Mouse (Mus musculus) hindbrain, embryonic 10.5 days (tissue): Measurements from ENCODE around the gene Neurl4. TPM values are rescaled to one million over a fixed set of nuclear protein-coding genes. Genes with fewer than 3 reads are reported as not detected.
"Not testable (repeated sequence)": the region's sequence is repeated elsewhere in the genome, so short reads cannot be mapped to it uniquely, and the experiment has no call there.

Source experiments
- DNase-seq: peaks from one replicate; pipeline ENCODE4 v3.0.0-alpha.2; 2017; ENCODE audit warnings: low spot score
- H3K27ac ChIP-seq: fragments of 300-500 bp; sonication (generic); 2 replicates; pipeline ENCODE4 v1.5.1; 2016; ENCODE audit warnings: mild to moderate bottlenecking, moderate library complexity
- H3K27me3 ChIP-seq: fragments of 300-500 bp; sonication (generic); 2 replicates; pipeline ENCODE4 v1.6.1; 2016; ENCODE audit warnings: mild to moderate bottlenecking; ENCODE audit not compliant: poor library complexity, insufficient read depth, severe bottlenecking
- H3K36me3 ChIP-seq: fragments of 300-500 bp; sonication (generic); 2 replicates; pipeline ENCODE4 v1.6.1; 2016; ENCODE audit warnings: mild to moderate bottlenecking, moderate library complexity
- H3K4me1 ChIP-seq: fragments of 300-500 bp; sonication (generic); replicated peaks from 2 replicates; pipeline ENCODE4 v1.6.1; 2016; ENCODE audit warnings: mild to moderate bottlenecking
- H3K4me3 ChIP-seq: fragments of 300-500 bp; sonication (generic); 2 replicates; pipeline ENCODE4 v1.5.1; 2016; ENCODE audit warnings: mild to moderate bottlenecking, moderate library complexity
- H3K9me3 ChIP-seq: fragments of 300-500 bp; sonication (generic); 2 replicates; pipeline ENCODE4 v1.6.1; 2016; ENCODE audit warnings: mild to moderate bottlenecking, moderate library complexity
- WGBS: fragments of 180-500 bp; shearing (Covaris S2); methylation state at CpG from one replicate; pipeline ENCODE4 v1.1.7; 2016; 5-methylcytosine and 5-hydroxymethylcytosine counted together
- polyA plus RNA-seq: library from polyadenylated mRNA; unstranded; fragments of >200 nt; fragmentation: Nextera tagmentation; extraction: Ambion mirVana; gene quantifications from 2 replicates; pipeline ENCODE4 v1.2.1, GENCODE M21; 2016

Gene Neurl4
- 12.5 and 13.4 TPM in 2 replicates for polyA plus RNA-seq

- H3K9me3 ChIP-seq = no peaks in the 10 kb centered on the region
- H3K4me3 ChIP-seq = peak within 1 kb of the TSS; percentile 98
- H3K36me3 ChIP-seq = peaks cover 29% of the 10 kb centered on the region
- DNase-seq = peak; percentile 92
- under 1% methylated on average over 38 of the region's 38 CpGs for WGBS
- H3K27me3 ChIP-seq = no peaks in the 10 kb centered on the region
- H3K27ac ChIP-seq = peak within 1 kb of the TSS; percentile 99
- H3K4me1 ChIP-seq = peaks cover 50% of the 10 kb centered on the region
Observed at GRCm38 (mm10) chr11:69900471-69901405, at the start of gene Neurl4, which contains the start of gene 2810408A11Rik. Gene Neurl4 (plus strand): TSS chr11:69901072. Gene 2810408A11Rik (minus strand): TSS chr11:69900987.

GRCm38 (mm10) chr11:69853994-69854393, 46.9 kb upstream of the Neurl4 start:
- H3K4me3 ChIP-seq = no peak overlapping the region
- peaks cover 36% of the 10 kb centered on the region for H3K4me1 ChIP-seq
- peaks cover 35% of the 10 kb centered on the region for H3K36me3 ChIP-seq
- peak overlapping the region; percentile 71; the same call in 1 of the 2 replicates for H3K27ac ChIP-seq
- WGBS = 81% methylated on average over 7 of the region's 7 CpGs
- no peak for DNase-seq
- H3K27me3 ChIP-seq = peaks cover 28% of the 10 kb centered on the region
- H3K9me3 ChIP-seq = no peaks in the 10 kb centered on the region

- peaks cover 28% of the 10 kb centered on the region for H3K36me3 ChIP-seq
- 90% methylated on average over 10 of the region's 10 CpGs for WGBS
- H3K27ac ChIP-seq = no peak overlapping the region
- no peak for DNase-seq
- H3K27me3 ChIP-seq = peaks cover 35% of the 10 kb centered on the region
- H3K4me3 ChIP-seq = no peak overlapping the region
- no peaks in the 10 kb centered on the region for H3K9me3 ChIP-seq
- peaks cover 36% of the 10 kb centered on the region for H3K4me1 ChIP-seq
Observed at GRCm38 (mm10) chr11:69854680-69855079, 46.2 kb upstream of the Neurl4 start.

GRCm38 (mm10) chr11:69855347-69855746, 45.5 kb upstream of the Neurl4 start:
- Histone ChIP-seq H3K9me3 (no peaks in the 10 kb centered on the region), H3K27ac (peak overlapping the region; percentile 41; the same call in 1 of the 2 replicates)

GRCm38 (mm10) chr11:69858113-69858998, 42.5 kb upstream of the Neurl4 start, which contains the start of gene Tnk1:
Gene Tnk1 (minus strand): TSS chr11:69858730.
- H3K4me3 ChIP-seq = peak within 1 kb of the TSS; percentile 36
- peaks cover 25% of the 10 kb centered on the region for H3K4me1 ChIP-seq
- WGBS = 20% methylated on average over 30 of the region's 30 CpGs
- peaks cover 38% of the 10 kb centered on the region for H3K27me3 ChIP-seq
- H3K27ac ChIP-seq = 0 out of 2 replicates have a peak within 1 kb of the TSS, but pooled peaks have one; percentile 29
- H3K36me3 ChIP-seq = no peaks in the 10 kb centered on the region
- no peaks in the 10 kb centered on the region for H3K9me3 ChIP-seq
- no peak for DNase-seq

More at GRCm38 (mm10) chr11:69855347-69855746, 45.5 kb upstream of the Neurl4 start:
- DNase-seq = peak; percentile 60
- Histone ChIP-seq H3K4me3 (peak overlapping the region; percentile 0; the same call in 1 of the 2 replicates), H3K36me3 (peaks cover 21% of the 10 kb centered on the region), H3K27me3 (peaks cover 38% of the 10 kb centered on the region), H3K4me1 (peaks cover 36% of the 10 kb centered on the region)
- WGBS = 25% methylated on average over 16 of the region's 16 CpGs

GRCm38 (mm10) chr11:69863729-69864128, 37.1 kb upstream of the Neurl4 start:
- H3K9me3 ChIP-seq, H3K4me1 ChIP-seq, H3K36me3 ChIP-seq, DNase-seq, H3K27ac ChIP-seq, H3K4me3 ChIP-seq: not testable (repeated sequence)
- H3K27me3 ChIP-seq = peaks cover 13% of the 10 kb centered on the region
- 87% methylated on average over 3 of the region's 3 CpGs for WGBS

- H3K27ac ChIP-seq = no peak overlapping the region
- H3K4me1 ChIP-seq = 0 out of 2 replicates have a peak, but pooled peaks cover 3% of the 10 kb centered on the region
- H3K27me3 ChIP-seq = peaks cover 7% of the 10 kb centered on the region
- DNase-seq = no peak
- no peaks in the 10 kb centered on the region for H3K36me3 ChIP-seq
- H3K4me3 ChIP-seq = no peak overlapping the region
- no peaks in the 10 kb centered on the region for H3K9me3 ChIP-seq
- WGBS = 59% methylated on average over 8 of the region's 8 CpGs
Observed at GRCm38 (mm10) chr11:69864138-69864860, 36.6 kb upstream of the Neurl4 start.

GRCm38 (mm10) chr11:69865561-69865960, 35.3 kb upstream of the Neurl4 start:
- Histone ChIP-seq H3K4me1 (0 out of 2 replicates have a peak, but pooled peaks cover 3% of the 10 kb centered on the region), H3K27me3 (no peaks in the 10 kb centered on the region)
- WGBS = 85% methylated on average over 9 of the region's 9 CpGs

GRCm38 (mm10) chr11:69867335-69867734, 33.5 kb upstream of the Neurl4 start:
- Histone ChIP-seq H3K9me3 (no peaks in the 10 kb centered on the region), H3K4me1 (0 out of 2 replicates have a peak, but pooled peaks cover 3% of the 10 kb centered on the region), H3K4me3 (no peak overlapping the region), H3K27ac (no peak overlapping the region), H3K36me3 (no peaks in the 10 kb centered on the region), H3K27me3 (no peaks in the 10 kb centered on the region)
- DNase-seq = no peak
- WGBS = 77% methylated on average over 9 of the region's 9 CpGs

More at GRCm38 (mm10) chr11:69865561-69865960, 35.3 kb upstream of the Neurl4 start:
- Histone ChIP-seq H3K27ac (no peak overlapping the region), H3K9me3 (no peaks in the 10 kb centered on the region), H3K4me3 (no peak overlapping the region), H3K36me3 (no peaks in the 10 kb centered on the region)
- no peak for DNase-seq

GRCm38 (mm10) chr11:69870289-69871069, 30.4 kb upstream of the Neurl4 start:
- no peaks in the 10 kb centered on the region for H3K27me3 ChIP-seq
- no peaks in the 10 kb centered on the region for H3K9me3 ChIP-seq
- H3K4me1 ChIP-seq = no peaks in the 10 kb centered on the region
- H3K36me3 ChIP-seq = no peaks in the 10 kb centered on the region
- no peak for DNase-seq
- no peak overlapping the region for H3K27ac ChIP-seq
- H3K4me3 ChIP-seq = no peak overlapping the region
- WGBS = 95% methylated on average over 2 of the region's 2 CpGs

- Histone ChIP-seq H3K27me3 (no peaks in the 10 kb centered on the region), H3K27ac (no peak overlapping the region), H3K4me3 (no peak overlapping the region), H3K4me1 (peaks cover 9% of the 10 kb centered on the region), H3K9me3 (no peaks in the 10 kb centered on the region), H3K36me3 (no peaks in the 10 kb centered on the region)
- 86% methylated on average over 7 of the region's 7 CpGs for WGBS
- DNase-seq = no peak
Observed at GRCm38 (mm10) chr11:69871822-69872221, 29.1 kb upstream of the Neurl4 start.
